Mouse (Mus musculus) myocyte (in vitro differentiated cells): ENCODE measurements around the gene Itih3. TPM values are rescaled to one million over a fixed set of nuclear protein-coding genes. Genes with fewer than 3 reads are reported as not detected.

Experiments
- H3K27me3 ChIP-seq: one replicate; pipeline ENCODE4 v1.6.1; 2011; ENCODE audit not compliant: control insufficient read depth, insufficient read depth, insufficient read length
- H3K36me3 ChIP-seq: one replicate; pipeline ENCODE4 v1.6.1; 2011; ENCODE audit not compliant: control insufficient read depth, insufficient read depth
- H3K4me2 ChIP-seq: one replicate; pipeline ENCODE4 v1.6.1; 2011; ENCODE audit warnings: low read depth, control low read depth
- H3K4me3 ChIP-seq: one replicate; pipeline ENCODE4 v1.5.1; 2011; ENCODE audit warnings: mild to moderate bottlenecking, control low read depth, moderate library complexity
- H3K79me2 ChIP-seq: one replicate; pipeline ENCODE4 v1.6.1; 2011; ENCODE audit not compliant: control insufficient read depth, insufficient read depth
- H3ac ChIP-seq: one replicate; pipeline ENCODE4 v1.6.1; 2011; ENCODE audit not compliant: control insufficient read depth, insufficient read length
- CEBPB ChIP-seq: IDR thresholded peaks from 2 replicates; pipeline ENCODE4 v1.6.1; 2011; ENCODE audit warnings: mild to moderate bottlenecking, moderate library complexity; ENCODE audit not compliant: poor library complexity, insufficient read depth, severe bottlenecking
- E2F4 ChIP-seq: IDR thresholded peaks from one replicate; pipeline ENCODE4 v1.6.1; 2011; ENCODE audit warnings: mild to moderate bottlenecking, control low read depth, moderate library complexity; ENCODE audit not compliant: insufficient read depth
- MAX ChIP-seq: IDR thresholded peaks from one replicate; pipeline ENCODE4 v1.6.1; 2011; ENCODE audit warnings: low read depth, mild to moderate bottlenecking, control low read depth
- MYOD1 ChIP-seq, 3 experiments: IDR thresholded peaks; one replicate each; pipeline ENCODE4 v1.6.1; 2011; ENCODE audit warnings: control low read depth in 2 of 3, low read depth in 2 of 3, mild to moderate bottlenecking in 2 of 3, moderate library complexity in 1 of 3; ENCODE audit not compliant: insufficient read length in 2 of 3, control insufficient read depth in 1 of 3
- MYOG ChIP-seq, 3 experiments: IDR thresholded peaks; one replicate each; pipeline ENCODE4 v1.6.1; 2011; ENCODE audit warnings: control low read depth in 2 of 3, low read depth in 2 of 3, mild to moderate bottlenecking in 2 of 3; ENCODE audit not compliant: insufficient read length in 2 of 3, control insufficient read depth in 1 of 3, insufficient read depth in 1 of 3
- POLR2A ChIP-seq: IDR thresholded peaks from one replicate; pipeline ENCODE4 v1.6.1; 2011; ENCODE audit warnings: low read depth, mild to moderate bottlenecking, control low read depth, moderate library complexity; ENCODE audit not compliant: insufficient read length
- POLR2AphosphoS2 ChIP-seq: IDR thresholded peaks from one replicate; pipeline ENCODE4 v1.6.1; 2011; ENCODE audit warnings: low read depth, control low read depth; ENCODE audit not compliant: insufficient read length
- REST ChIP-seq: IDR thresholded peaks from one replicate; pipeline ENCODE4 v1.6.1; 2011; ENCODE audit warnings: mild to moderate bottlenecking, control low read depth, moderate library complexity; ENCODE audit not compliant: insufficient read depth, insufficient read length
- SRF ChIP-seq: IDR thresholded peaks from one replicate; pipeline ENCODE4 v1.6.1; 2011; ENCODE audit warnings: low read depth; ENCODE audit not compliant: control insufficient read depth, insufficient read length
- TCF12 ChIP-seq: IDR thresholded peaks from one replicate; pipeline ENCODE4 v1.6.1; 2011; ENCODE audit warnings: mild to moderate bottlenecking, control low read depth; ENCODE audit not compliant: poor library complexity, insufficient read depth, severe bottlenecking
- TCF3 ChIP-seq: IDR thresholded peaks from one replicate; pipeline ENCODE4 v1.6.1; 2011; ENCODE audit warnings: low read depth, control low read depth; ENCODE audit not compliant: insufficient read length
- USF1 ChIP-seq: IDR thresholded peaks from one replicate; pipeline ENCODE4 v1.6.1; 2011; ENCODE audit warnings: low read depth, mild to moderate bottlenecking, control low read depth, moderate library complexity
- polyA plus RNA-seq: library from polyadenylated mRNA; unstranded; fragments of >200 nt; fragmentation: generic; extraction: Trizol; gene quantifications from one replicate; pipeline ENCODE4 v1.2.1, GENCODE M21; 2012; ENCODE audit warnings: missing spikeins

Gene Itih3
- polyA plus RNA-seq, 1 experiment, result 0.04 TPM

DNA sequence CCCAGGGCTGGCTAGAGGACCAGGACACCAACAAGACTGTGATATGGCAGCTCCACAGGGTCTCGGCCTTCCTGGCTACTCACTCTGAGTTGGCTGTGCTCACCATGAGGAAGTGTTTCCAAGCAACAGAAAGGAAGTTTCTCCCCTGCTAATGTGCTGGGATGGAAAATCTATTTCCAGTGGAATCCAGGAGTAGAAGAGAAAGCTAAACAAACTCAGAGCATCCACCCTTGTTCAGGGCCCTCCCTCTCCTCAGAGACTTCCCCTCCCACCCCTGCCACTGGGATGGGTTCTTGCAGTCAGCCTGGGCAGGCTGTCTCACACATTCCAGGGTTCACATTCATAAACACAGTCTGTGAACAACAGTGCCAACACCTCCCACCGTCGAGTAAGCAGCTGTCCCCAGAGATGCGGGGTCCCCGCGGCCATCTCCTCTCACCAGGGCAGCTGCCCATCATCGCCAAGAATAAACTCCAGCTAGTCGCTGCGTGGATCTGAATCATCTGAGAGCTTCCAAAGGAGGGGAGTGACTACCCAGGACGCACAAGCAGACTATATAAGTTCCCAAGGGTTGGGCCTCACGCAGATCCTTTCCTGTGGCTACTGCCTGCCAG lies 44.5 kb downstream of the Itih3 start, which contains the start of gene Mustn1:
Gene Mustn1 (plus strand): TSS at position 243 of the 614 bp plus-strand sequence.
- Histone ChIP-seq H3K4me2 (peak within 1 kb of the TSS; percentile 73), H3K4me3 (peak within 1 kb of the TSS; percentile 24), H3ac (no peak within 1 kb of the TSS), H3K27me3 (no peaks in the 10 kb centered on the region), H3K36me3 (no peaks in the 10 kb centered on the region), H3K79me2 (no peaks in the 10 kb centered on the region)
- TF ChIP-seq CEBPB (no peak), E2F4 (no peak), TCF3 (peak; percentile 37), SRF (no peak), REST (no peak), MAX (no peak), MYOG (IDR thresholded peaks at IDR 0.05; ENCODE audit: control insufficient read depth in 1 of 3, insufficient read depth in 1 of 3, insufficient read length in 2 of 3, low read depth in 2 of 3) (peak; percentile 72 to 94 (median 90)), USF1 (no peak), POLR2AphosphoS2 (no peak), TCF12 (peak; percentile 73), POLR2A (peak; percentile 48), MYOD1 (IDR thresholded peaks at IDR 0.05; ENCODE audit: control insufficient read depth in 1 of 3, insufficient read length in 2 of 3, low read depth in 2 of 3) (peak; percentile 38 to 96 (median 83))

GRCm38 (mm10) chr14:30877827-30878226 lies 45.7 kb downstream of the Itih3 start:
- H3K4me3 ChIP-seq, result no peak overlapping the region

DNA sequence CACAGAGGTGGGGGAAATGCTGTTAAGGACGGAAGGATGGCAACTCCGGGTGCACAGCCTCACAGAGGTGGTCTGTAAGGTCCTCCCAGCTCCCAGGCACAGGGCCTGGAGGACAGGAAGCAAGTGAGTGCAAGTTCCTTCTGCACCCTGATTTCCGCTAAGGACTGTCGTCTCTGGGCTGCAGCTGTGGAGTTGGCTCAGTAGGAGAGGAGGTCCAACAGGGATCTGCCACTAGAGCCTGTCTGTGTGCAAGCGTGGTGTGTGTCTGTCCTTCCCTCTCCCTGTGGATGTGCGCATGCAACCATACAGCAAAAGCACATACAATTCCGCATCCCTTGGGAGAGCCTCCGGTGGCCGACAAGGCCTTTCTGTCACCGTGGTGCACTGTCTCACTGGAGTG lies 47.1 kb downstream of the Itih3 start:
- H3K36me3 ChIP-seq, result no peaks in the 10 kb centered on the region
- TF ChIP-seq CEBPB (no peak), E2F4 (no peak), MYOG (IDR thresholded peaks at IDR 0.05; ENCODE audit: control insufficient read depth in 1 of 3, insufficient read depth in 1 of 3, insufficient read length in 2 of 3, low read depth in 2 of 3) (no peak), SRF (no peak), TCF12 (no peak), USF1 (no peak), POLR2A (no peak), REST (no peak), POLR2AphosphoS2 (no peak), TCF3 (no peak)
- H3K79me2 ChIP-seq, result no peaks in the 10 kb centered on the region
- H3K27me3 ChIP-seq, result no peaks in the 10 kb centered on the region
- H3K4me2 ChIP-seq, result no peak overlapping the region
- H3K4me3 ChIP-seq, result no peak overlapping the region
- no peak overlapping the region for H3ac ChIP-seq

More at GRCm38 (mm10) chr14:30877827-30878226, 45.7 kb downstream of the Itih3 start:
- H3K36me3 ChIP-seq, result no peaks in the 10 kb centered on the region
- TF ChIP-seq TCF12, result no peak
- no peak for TF ChIP-seq POLR2A
- no peak for TF ChIP-seq TCF3
- TF ChIP-seq MYOD1 (IDR thresholded peaks at IDR 0.05; ENCODE audit: control insufficient read depth in 1 of 3, insufficient read length in 2 of 3, low read depth in 2 of 3), result peak in 2 of 3 experiments; percentile 35 to 57
- no peak for TF ChIP-seq E2F4
- TF ChIP-seq POLR2AphosphoS2, result no peak
- TF ChIP-seq SRF, result no peak
- TF ChIP-seq USF1, result no peak
- no peaks in the 10 kb centered on the region for H3K79me2 ChIP-seq
- no peaks in the 10 kb centered on the region for H3K27me3 ChIP-seq
- no peak overlapping the region for H3ac ChIP-seq
- H3K4me2 ChIP-seq, result peak overlapping the region; percentile 16

DNA sequence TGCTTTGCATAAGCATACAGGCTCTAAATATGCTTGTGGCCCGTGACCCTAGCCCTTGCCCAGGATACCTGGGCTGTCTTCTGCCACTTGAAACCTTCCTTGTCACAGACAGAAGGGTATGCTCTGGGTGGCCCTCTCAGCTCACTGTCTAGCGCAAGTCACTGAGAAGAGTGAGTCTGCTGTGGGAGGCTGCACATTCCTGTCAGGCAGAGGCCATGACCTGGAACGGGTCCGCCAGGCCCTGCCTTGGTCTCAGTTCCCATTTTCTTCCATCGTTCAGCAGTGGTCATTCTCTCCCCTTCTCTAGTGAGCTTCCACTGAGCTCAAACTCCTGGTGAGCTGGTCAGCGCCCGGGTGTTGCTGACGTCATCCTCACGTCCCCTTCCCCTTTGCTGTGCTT lies 47.6 kb downstream of the Itih3 start:
- no peak overlapping the region for H3K4me2 ChIP-seq

More for the DNA sequence above, 47.6 kb downstream of the Itih3 start:
- Histone ChIP-seq H3K79me2 (no peaks in the 10 kb centered on the region), H3ac (no peak overlapping the region), H3K27me3 (no peaks in the 10 kb centered on the region), H3K36me3 (no peaks in the 10 kb centered on the region), H3K4me3 (no peak overlapping the region)
- TF ChIP-seq TCF12, result no peak
- no peak for TF ChIP-seq MYOD1 (IDR thresholded peaks at IDR 0.05; ENCODE audit: control insufficient read depth in 1 of 3, insufficient read length in 2 of 3, low read depth in 2 of 3)
- no peak for TF ChIP-seq POLR2A
- no peak for TF ChIP-seq POLR2AphosphoS2
- TF ChIP-seq REST, result no peak
- no peak for TF ChIP-seq USF1
- TF ChIP-seq SRF, result no peak
- TF ChIP-seq MAX, result no peak
- no peak for TF ChIP-seq E2F4
- TF ChIP-seq CEBPB, result no peak
- no peak for TF ChIP-seq MYOG (IDR thresholded peaks at IDR 0.05; ENCODE audit: control insufficient read depth in 1 of 3, insufficient read depth in 1 of 3, insufficient read length in 2 of 3, low read depth in 2 of 3)
- TF ChIP-seq TCF3, result no peak
